Mouse (Mus musculus): ENCODE results near the gene Abca4.
"Not testable (repeated sequence)": the region's sequence is repeated elsewhere in the genome, so short reads cannot be mapped to it uniquely, and the experiment has no call there.

Gene Abca4

DNA sequence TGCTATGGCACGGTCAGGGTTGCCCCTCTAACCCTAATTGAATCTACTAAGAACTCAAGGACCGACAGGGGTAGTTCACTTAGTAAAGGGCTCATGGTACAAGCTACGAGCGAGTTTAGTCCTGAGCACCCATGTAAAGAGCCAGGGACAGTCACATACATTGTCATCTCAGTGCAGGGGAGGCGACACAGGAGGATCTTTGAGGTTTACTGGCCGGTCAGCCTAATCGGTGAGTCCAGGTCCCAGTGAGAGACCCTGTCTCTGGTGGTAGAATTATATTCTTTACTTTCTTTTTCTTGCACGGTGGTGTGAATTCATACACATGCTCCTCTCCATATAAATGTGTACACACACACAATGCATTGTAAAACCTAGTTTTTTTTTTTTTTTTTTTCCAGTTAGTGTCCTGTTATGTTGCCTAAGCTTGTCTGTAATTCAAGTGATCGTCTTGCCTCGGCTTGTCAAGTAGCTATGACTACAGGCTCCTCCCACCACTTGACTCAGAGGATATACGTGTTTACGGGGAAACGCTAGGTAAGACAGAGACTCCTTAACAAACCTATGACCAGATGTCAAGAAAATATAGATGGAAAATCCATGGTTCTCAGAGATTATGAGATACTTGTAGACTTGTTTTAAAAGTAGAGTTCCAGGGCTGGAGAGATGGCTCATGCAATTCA is 167.3 kb downstream of the Abca4 start:
- DNase-seq (ENCODE audit: low spot score): no peak

DNA sequence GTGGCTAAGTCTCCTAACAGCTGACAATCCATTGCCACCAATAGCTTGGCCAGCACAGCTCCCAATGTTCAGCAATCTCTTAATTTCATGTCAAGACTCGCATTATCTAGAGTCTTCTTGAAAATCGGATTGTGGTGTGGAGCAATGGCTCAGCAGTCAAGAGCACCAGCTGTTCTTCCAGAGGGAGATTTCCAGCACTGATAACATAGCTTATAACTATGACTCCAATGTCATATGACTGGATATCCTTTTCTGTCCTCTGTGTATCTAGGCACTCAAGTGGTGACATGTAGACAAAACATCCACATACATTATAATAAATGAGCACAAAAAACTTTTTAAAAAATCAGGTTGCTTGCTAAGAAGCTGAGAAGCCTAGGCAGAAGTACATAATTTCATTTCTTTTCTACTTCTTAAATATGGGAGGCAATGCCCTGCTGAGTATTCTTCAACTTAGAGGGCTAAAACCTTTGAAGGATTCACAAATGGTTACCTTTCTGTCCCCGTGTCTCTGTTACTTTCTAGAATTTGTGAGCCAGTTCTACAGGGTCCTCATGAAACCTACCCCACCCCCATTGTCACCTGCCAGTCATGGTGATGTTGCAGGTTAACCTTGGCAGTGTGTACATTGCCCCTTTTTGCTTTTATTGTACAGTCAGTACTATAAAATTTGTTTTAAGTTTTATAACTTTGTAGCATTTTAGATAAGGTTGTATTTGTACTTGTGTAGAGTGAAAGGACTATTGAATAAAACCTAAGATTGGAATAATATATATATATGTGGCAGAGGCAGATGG is 177.2 kb downstream of the Abca4 start:
- DNase-seq (ENCODE audit: low spot score): no peak

DNA sequence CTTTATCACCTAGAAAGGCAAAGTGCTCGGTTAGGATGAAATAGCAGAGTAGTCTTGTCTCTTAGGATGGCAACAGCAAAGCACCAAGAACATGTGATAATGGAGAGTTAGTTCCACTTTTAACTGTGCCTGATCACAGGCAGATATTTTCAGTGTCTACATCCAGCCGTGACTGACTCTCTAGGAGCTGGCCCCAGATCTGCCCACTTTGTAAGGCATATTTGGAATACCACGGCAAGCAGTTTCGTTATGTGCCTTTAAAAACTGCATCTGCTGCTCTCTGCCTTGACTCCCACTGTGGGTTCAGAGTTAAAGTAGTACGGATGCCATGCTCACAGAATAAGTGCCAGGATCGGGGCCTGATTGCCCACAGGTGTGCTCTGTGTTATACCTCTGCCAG is 182.7 kb downstream of the Abca4 start:
- not testable (repeated sequence) for DNase-seq (ENCODE audit: low spot score)
